Mouse (Mus musculus) gastrocnemius, postnatal 25 days (tissue): ENCODE measurements around the gene Slc25a35. TPM values are rescaled to one million over a fixed set of nuclear protein-coding genes. Genes with fewer than 3 reads are reported as not detected.
"Not testable (repeated sequence)": the region's sequence is repeated elsewhere in the genome, so short reads cannot be mapped to it uniquely, and the experiment has no call there.

ENCODE experiments used
- DNase-seq: peaks from one replicate; pipeline ENCODE4 v3.0.0; 2022
- total RNA-seq, 2 experiments: library from RNA; stranded (reverse); gene quantifications; 1 replicate in 1 of 2; 2 replicates in 1 of 2; pipeline ENCODE4 v1.2.3; 2021

The Slc25a35 gene
- total RNA-seq, 2 experiments from 2014 or later: 3.8 to 4.6 TPM

DNA sequence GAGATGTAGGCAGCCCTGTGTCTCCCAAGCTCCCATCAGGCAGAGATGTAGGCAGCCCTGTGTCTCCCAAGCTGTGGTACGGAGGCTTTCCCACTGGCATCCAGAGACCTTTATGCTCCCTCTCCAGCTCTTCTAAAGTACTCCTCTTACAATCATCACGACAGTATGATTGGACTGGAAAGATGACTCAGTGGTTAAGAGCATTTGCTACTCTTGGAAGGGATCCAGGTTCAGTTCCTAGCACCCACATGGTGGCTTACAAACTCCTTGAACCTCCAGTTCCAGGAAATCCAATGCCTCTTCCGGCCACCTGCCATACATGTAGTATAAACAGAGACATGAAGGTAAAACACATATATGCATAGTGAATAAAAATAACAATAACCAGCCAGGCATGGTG is 6.3 kb upstream of the Slc25a35 start:
- no peak for DNase-seq

DNA sequence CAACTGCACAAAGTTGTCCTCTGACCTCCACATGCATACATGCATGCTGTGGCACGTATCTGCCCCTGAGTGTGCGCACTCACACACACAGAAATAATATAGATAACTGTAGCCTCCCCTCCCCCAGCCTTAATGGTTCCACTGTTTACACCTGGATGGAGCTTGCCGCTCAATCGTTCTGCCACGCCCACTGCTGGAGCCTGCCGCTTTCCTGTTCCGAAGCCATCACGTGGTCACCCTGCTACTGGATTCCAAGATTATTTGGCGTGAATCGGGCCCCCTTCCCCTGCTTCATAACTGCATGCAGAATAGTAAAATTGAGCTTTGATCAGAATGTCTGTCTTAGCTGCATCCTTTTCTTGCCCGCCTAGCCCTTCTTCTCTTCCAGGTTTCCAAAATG is 5.8 kb upstream of the Slc25a35 start:
- not testable (repeated sequence) for DNase-seq

DNA sequence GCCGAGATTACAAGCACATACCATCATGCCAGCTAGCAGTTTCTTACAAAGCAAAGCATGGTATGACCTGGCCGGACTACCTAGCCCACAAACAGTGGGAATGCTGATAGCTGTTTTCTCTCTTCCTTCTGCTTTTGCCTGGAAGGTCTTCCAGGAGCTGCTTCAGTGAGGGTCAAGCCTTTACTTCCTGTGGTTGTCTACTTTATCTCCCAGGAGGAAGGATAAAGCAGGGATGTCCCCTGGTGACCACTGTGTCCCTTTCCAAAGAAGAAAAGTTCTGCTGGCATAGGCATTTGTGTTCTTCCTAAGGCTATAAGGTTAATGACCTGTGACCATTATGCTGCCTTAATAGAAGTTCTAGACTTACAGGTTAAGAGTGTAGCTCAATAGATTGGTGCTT is 4.5 kb upstream of the Slc25a35 start:
- DNase-seq: no peak

DNA sequence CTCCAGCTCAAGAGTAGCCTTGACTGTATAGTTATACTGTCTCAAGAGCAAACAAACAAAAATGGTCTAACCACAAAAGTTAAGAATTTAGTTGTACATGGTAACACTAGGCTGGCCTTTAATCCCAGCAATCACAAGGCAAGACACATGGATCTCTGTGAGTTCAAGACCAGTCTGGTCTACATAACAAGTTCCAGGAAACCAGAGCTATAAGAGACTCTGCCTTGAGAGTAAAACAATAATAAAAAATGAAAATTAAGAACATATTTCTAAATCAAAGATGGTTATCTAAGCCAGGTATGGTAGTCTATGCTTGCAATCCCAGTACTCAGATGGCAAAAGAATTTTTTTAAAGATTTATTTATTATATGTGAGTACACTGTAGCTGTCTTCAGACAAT is 2.9 kb upstream of the Slc25a35 start:
- DNase-seq: no peak

- no peak for DNase-seq
Measured at GRCm38 (mm10) chr11:68965845-68966244, 2.1 kb upstream of the Slc25a35 start.

GRCm38 (mm10) chr11:68966554-68966953 is 1.4 kb upstream of the Slc25a35 start:
- no peak for DNase-seq

DNA sequence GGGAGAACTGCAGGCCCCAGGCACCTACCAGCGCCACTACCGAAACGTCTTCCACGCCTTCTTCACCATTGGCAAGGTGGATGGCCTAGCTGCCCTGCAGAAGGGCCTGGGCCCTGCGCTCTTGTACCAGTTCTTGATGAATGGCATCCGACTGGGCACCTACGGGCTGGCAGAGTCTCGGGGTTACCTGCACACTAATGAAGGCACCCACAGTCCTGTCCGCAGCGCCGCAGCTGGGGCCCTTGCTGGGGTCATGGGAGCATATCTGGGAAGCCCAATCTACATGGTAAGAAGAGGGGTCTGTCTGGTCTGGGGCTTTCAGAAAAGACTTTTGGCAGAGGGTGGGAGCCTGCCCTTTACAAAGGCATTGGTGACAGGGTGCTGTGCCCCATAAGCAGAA is 821 bp downstream of the Slc25a35 start:
- DNase-seq: no peak

DNA sequence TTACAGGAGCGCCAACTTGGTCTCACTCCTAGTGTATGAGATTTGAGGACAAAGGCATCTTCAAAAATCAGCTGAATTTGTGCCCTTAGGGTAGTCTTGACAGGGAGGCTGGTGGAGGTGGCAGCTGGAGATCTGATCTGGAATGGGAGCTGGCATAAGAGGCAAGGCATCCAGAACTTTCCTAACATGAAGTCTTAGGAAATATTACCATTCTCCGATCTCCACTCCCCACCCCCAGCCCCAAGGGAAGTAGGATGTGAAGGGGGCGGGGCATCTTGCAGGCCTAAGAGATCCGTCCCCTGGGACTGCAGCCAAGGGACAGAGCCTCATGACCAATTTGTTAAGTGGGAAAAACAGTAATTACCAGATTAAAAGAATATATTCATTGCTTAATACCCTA is 2.3 kb downstream of the Slc25a35 start:
- no peak for DNase-seq

- peak; percentile 86 for DNase-seq
Measured at GRCm38 (mm10) chr11:68973250-68974058, 5.5 kb downstream of the Slc25a35 start.

GRCm38 (mm10) chr11:68974059-68974450 is 6.1 kb downstream of the Slc25a35 start:
- no peak for DNase-seq

DNA sequence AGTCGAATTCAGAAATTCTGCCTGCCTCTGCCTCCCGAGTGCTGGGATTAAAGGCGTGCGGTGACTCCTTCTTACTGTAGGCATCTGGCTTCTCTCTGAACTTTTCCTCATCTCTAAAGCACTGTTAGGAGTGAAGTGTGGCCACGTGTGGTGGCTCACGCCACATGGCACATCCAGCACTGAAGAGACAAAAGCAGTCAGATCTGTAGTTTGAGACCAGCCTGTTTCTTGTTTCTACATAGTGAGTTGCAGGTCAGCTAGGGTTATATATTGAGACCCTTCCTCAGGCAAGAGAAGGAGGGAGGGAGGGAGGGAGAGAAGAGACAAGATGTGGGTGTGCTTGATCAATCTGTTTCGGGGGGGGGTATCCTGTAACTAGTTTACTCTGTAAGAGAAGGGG is 7.2 kb downstream of the Slc25a35 start, which contains the start of gene Rangrf:
Rangrf (minus strand) TSS at position 101 of the 400 bp plus-strand sequence.
- no peak for DNase-seq

- no peak for DNase-seq
Measured at GRCm38 (mm10) chr11:68975601-68976000, 7.7 kb downstream of the Slc25a35 start.

DNA sequence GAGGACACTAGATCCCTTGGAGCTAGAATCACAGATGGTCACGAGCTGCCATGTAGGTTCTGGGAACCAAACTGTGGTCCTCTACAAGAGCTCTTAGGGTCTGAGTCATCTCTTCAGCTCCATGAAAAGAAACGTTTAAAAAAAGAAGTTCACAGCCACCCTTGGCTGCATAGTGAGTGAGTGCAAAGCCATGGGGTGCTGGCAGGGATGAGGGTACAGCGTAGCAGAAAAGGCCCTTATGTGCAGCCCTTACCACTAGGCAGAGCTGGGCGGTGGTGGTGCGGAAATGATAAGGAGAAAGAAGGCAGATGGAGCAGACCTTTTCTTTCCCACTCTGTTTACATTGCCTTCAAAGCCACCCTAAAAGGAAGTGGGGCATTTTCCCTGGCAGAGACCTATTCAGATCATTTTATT is 11.4 kb downstream of the Slc25a35 start:
- no peak for DNase-seq

DNA sequence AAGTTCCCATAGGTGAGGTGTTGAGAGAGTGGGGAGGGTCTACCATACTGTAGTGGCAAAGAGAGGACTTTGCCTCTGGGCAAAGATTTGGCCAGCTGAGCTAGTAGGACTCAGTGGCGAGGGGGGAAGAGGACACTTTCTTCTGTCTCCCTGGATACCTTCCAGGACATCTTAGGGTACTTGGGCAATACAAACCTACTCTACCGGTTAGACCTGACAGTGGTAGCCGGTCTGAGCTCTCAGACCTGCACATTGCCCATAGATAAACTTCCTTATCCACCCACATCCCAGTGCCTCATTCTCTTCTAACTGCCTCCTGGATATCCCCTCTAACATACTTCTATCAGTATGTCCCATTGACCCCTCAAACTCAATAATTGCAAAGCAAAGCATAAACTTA is 13.0 kb downstream of the Slc25a35 start:
- no peak for DNase-seq

GRCm38 (mm10) chr11:68982639-68983369 is 14.9 kb downstream of the Slc25a35 start:
- DNase-seq: peak; percentile 32

GRCm38 (mm10) chr11:68987365-68987882 is 19.5 kb downstream of the Slc25a35 start:
- DNase-seq: no peak

DNA sequence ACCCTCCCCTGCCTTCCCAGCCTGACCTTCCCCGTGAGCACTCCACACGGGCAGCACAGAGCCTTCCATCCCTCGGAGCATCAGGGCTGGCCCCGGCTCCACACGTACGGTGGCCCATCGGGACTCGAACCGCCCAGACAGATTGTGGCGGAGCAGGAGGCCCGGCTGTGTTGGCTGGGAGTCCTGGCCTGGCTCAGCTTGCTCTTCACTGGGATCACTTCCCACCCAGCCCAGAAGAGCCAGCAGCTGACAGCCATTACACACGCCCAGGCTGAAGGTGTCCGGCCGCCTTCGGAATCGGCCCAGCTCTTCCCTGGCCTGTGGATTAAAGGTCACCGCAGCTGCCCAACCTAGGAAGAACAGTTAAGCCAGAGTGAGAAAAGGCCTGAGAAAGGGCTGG is 20.4 kb downstream of the Slc25a35 start:
- peak; percentile 78 for DNase-seq

GRCm38 (mm10) chr11:68993122-68993521 is 25.2 kb downstream of the Slc25a35 start:
- no peak for DNase-seq

- DNase-seq: no peak
Measured at GRCm38 (mm10) chr11:68994377-68994776, 26.4 kb downstream of the Slc25a35 start.

DNA sequence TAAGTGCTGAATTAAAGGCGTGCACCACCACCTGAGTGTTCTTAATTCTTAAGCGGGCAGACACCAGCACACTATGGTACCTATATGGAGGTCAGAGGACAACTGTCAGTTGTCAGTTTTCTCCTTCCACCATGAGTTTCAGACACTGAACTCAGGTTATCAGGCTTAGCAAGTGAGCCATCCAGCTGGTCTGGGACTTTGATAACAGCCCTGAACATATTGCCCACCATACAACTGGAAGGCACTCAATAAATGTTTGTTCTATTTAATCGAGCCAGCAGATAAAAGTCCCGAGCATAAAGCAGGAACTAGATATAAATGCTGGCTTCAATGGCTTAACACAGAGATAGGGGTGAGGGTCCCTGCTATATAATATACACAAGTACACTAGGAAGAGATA is 29.1 kb downstream of the Slc25a35 start:
- DNase-seq: no peak

GRCm38 (mm10) chr11:69002782-69003181 is 34.9 kb downstream of the Slc25a35 start:
- not testable (repeated sequence) for DNase-seq

DNA sequence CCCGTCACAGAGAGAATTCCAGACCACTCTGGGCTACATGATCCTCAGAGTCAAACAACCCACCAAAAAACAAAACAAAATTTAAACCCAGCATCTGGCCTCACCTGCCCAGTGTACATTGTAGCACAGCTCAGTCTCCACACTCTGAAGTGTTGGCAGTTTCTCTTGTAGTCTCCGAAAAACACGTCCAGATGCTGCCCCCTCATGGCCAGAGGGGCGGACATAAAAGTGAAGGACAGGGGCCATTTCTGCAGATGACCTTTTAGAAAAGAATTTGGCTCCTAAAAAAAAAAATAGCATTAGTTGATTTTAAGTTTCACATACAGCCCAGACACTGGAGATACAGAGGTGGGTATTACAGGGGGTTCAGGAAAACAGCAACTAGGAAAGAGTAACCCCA is 35.7 kb downstream of the Slc25a35 start:
- no peak for DNase-seq

- no peak for DNase-seq
Measured at GRCm38 (mm10) chr11:69005193-69005592, 37.3 kb downstream of the Slc25a35 start.
